Mouse (Mus musculus) embryonic facial prominence, embryonic 12.5 days (tissue): ENCODE results near the gene Slc6a17. TPM values are rescaled to one million over a fixed set of nuclear protein-coding genes. Genes with fewer than 3 reads are reported as not detected.
A peak's percentile ranks its signal among the peaks of the same experiment; 100 is the strongest.

Experiments
- ATAC-seq: fragments of 200-750 bp; cut with Nextera tagmentation; 2 replicates; pipeline ENCODE4 v1.8.0; 2017; ENCODE audit not compliant: insufficient number of reproducible peaks, insufficient read depth, low FRiP score, low TSS enrichment
- H3K27ac ChIP-seq: fragments of 300-500 bp; sonication (generic); 2 replicates; pipeline ENCODE4 v1.5.1; 2016; ENCODE audit warnings: mild to moderate bottlenecking
- H3K27me3 ChIP-seq: fragments of 300-500 bp; sonication (generic); 2 replicates; pipeline ENCODE4 v1.6.1; 2016; ENCODE audit warnings: mild to moderate bottlenecking, moderate library complexity
- H3K36me3 ChIP-seq: fragments of 300-500 bp; sonication (generic); 2 replicates; pipeline ENCODE4 v1.6.1; 2016; ENCODE audit warnings: mild to moderate bottlenecking
- H3K4me1 ChIP-seq: fragments of 300-500 bp; sonication (generic); 2 replicates; pipeline ENCODE4 v1.6.1; 2016
- H3K4me2 ChIP-seq: fragments of 300-500 bp; sonication (generic); replicated peaks from 2 replicates; pipeline ENCODE4 v1.6.1; 2016; ENCODE audit warnings: mild to moderate bottlenecking, moderate library complexity
- H3K4me3 ChIP-seq: fragments of 300-500 bp; sonication (generic); 2 replicates; pipeline ENCODE4 v1.5.1; 2016; ENCODE audit warnings: mild to moderate bottlenecking
- H3K9ac ChIP-seq: fragments of 300-500 bp; sonication (generic); 2 replicates; pipeline ENCODE4 v1.6.1; 2016; ENCODE audit warnings: mild to moderate bottlenecking, moderate library complexity
- H3K9me3 ChIP-seq: fragments of 300-500 bp; sonication (generic); 2 replicates; pipeline ENCODE4 v1.6.1; 2016; ENCODE audit warnings: mild to moderate bottlenecking, moderate library complexity
- WGBS: fragments of 180-500 bp; shearing (Covaris S2); methylation state at CpG from one replicate; pipeline ENCODE4 v1.1.7; 2016; 5-methylcytosine and 5-hydroxymethylcytosine counted together
- polyA plus RNA-seq: library from polyadenylated mRNA; unstranded; fragments of >200 nt; fragmentation: Nextera tagmentation; extraction: Ambion mirVana; gene quantifications from 2 replicates; pipeline ENCODE4 v1.2.1, GENCODE M21; 2016

Gene Slc6a17
- polyA plus RNA-seq, 1 experiment from 2014 or later, result 7.1 TPM

GRCm38 (mm10) chr3:107520931-107521330, 3.1 kb upstream of the Slc6a17 start:
- H3K36me3 ChIP-seq, result no peaks in the 10 kb centered on the region
- H3K4me2 ChIP-seq, result no peak overlapping the region
- H3K4me3 ChIP-seq, result no peak overlapping the region
- H3K9me3 ChIP-seq, result no peaks in the 10 kb centered on the region
- ATAC-seq, result no peak
- peaks cover 13% of the 10 kb centered on the region for H3K4me1 ChIP-seq
- no peak overlapping the region for H3K27ac ChIP-seq
- 81% methylated on average over 5 of the region's 5 CpGs for WGBS
- H3K27me3 ChIP-seq, result peaks cover 41% of the 10 kb centered on the region
- no peak overlapping the region for H3K9ac ChIP-seq

- Histone ChIP-seq H3K4me1 (peaks cover 13% of the 10 kb centered on the region), H3K36me3 (no peaks in the 10 kb centered on the region), H3K27ac (peak overlapping the region; percentile 36; the same call in 1 of the 2 replicates), H3K4me3 (peak overlapping the region; percentile 58), H3K9ac (peak overlapping the region; percentile 70), H3K27me3 (peaks cover 52% of the 10 kb centered on the region), H3K9me3 (no peaks in the 10 kb centered on the region), H3K4me2 (peak overlapping the region; percentile 97)
- ATAC-seq, result peak; percentile 72
- WGBS, result 5% methylated on average over 55 of the region's 55 CpGs
Measured at GRCm38 (mm10) chr3:107516776-107517630, 815 bp downstream of the Slc6a17 start.

DNA sequence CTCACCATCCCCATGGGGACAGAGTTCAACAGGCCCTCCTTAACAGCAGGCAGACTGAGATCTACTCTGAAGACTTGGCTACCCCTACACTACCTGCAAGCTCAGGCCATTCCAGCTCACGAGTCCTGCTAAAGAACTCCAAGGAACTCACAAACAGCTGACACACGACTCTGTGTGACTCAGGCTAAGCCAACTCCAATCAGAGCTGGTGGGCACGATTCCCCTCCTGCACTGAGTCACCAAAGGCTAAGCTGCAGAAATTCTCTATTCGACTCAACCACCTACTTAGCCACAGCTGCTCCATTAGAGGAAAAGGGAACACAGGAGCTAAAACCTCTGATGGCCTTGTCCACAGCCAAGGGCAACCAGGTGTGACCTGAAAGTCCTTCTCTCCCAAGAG, 1.8 kb downstream of the Slc6a17 start:
- no peaks in the 10 kb centered on the region for H3K36me3 ChIP-seq
- H3K27me3 ChIP-seq, result peaks cover 52% of the 10 kb centered on the region
- H3K4me2 ChIP-seq, result no peak overlapping the region
- no peak overlapping the region for H3K4me3 ChIP-seq
- 75% methylated on average over 4 of the region's 4 CpGs for WGBS
- H3K9me3 ChIP-seq, result no peaks in the 10 kb centered on the region
- ATAC-seq, result no peak
- peaks cover 13% of the 10 kb centered on the region for H3K4me1 ChIP-seq
- no peak overlapping the region for H3K27ac ChIP-seq
- H3K9ac ChIP-seq, result no peak overlapping the region

DNA sequence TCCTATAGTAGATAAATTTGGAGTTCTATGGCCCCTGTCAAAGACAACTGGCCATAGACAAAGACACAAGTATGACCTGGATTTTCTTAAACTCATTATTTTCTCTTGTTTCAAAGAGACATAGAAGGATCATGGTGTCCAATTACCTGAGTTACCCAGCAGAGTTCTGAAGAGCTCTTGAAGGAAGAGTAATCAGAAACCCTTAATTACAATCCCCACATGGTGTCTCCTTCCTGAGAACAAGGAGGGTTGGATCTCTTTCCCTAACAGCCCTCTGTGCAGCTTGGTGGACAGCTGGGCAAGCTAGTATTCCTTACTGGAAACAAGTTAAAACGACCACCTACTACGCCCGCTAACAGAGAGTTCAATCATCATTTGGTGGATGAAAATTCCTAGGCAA, 6.4 kb downstream of the Slc6a17 start:
- Histone ChIP-seq H3K4me1 (peaks cover 3% of the 10 kb centered on the region; the same call in 1 of the 2 replicates), H3K27ac (no peak overlapping the region), H3K27me3 (peaks cover 15% of the 10 kb centered on the region), H3K4me3 (no peak overlapping the region), H3K36me3 (no peaks in the 10 kb centered on the region), H3K9me3 (no peaks in the 10 kb centered on the region), H3K4me2 (no peak overlapping the region), H3K9ac (no peak overlapping the region)
- no peak for ATAC-seq
- WGBS, result 50% methylated on average over 3 of the region's 3 CpGs

DNA sequence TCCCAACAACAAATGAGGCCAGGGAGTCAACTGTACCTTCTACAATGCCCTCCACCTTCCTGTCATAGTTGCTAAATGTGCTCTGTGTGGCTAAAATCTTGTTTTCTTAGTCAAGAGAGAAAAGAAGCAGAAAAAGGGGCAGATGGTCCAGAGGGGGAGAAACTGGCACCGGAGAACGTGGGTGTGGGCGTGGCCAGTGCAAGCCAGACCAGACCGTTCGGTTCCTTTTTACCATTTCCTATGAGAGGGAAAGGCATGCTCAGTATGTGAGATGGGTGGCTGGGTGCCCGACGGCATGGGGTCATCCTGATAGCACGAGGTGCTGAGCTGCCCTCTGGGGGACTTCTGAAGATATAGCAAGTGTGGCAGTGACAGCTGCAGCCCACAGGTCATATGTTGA, 9.1 kb downstream of the Slc6a17 start:
- WGBS, result 74% methylated on average over 8 of the region's 8 CpGs
- H3K4me1 ChIP-seq, result peaks cover 5% of the 10 kb centered on the region; the same call in 1 of the 2 replicates
- H3K4me2 ChIP-seq, result no peak overlapping the region
- no peaks in the 10 kb centered on the region for H3K36me3 ChIP-seq
- H3K27me3 ChIP-seq, result no peaks in the 10 kb centered on the region
- no peak overlapping the region for H3K27ac ChIP-seq
- ATAC-seq, result no peak
- H3K9ac ChIP-seq, result no peak overlapping the region
- no peaks in the 10 kb centered on the region for H3K9me3 ChIP-seq
- H3K4me3 ChIP-seq, result no peak overlapping the region

DNA sequence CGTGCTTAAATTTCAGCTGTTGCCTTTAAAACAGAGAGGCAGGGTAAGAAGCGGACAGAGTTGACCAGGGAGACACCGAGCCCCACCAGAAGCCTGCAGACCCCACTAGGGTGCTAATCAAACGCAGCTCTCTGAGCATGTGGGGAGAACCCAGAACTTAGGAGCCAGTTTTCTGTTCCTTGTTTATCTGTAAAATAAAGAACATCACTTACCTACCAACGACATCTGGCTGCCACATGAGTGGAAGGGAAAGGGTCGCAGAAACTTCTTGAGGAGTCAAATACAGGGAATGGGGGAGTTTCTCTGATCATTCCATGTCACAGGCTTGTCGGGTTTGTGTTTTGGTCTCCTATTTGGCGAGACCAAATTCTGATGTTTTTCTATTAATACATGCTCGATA, 9.9 kb downstream of the Slc6a17 start:
- WGBS, result 48% methylated on average over 9 of the region's 9 CpGs
- no peaks in the 10 kb centered on the region for H3K36me3 ChIP-seq
- H3K4me2 ChIP-seq, result no peak overlapping the region
- ATAC-seq, result no peak
- H3K9ac ChIP-seq, result no peak overlapping the region
- no peak overlapping the region for H3K4me3 ChIP-seq
- H3K4me1 ChIP-seq, result peaks cover 5% of the 10 kb centered on the region; the same call in 1 of the 2 replicates
- no peaks in the 10 kb centered on the region for H3K9me3 ChIP-seq
- no peak overlapping the region for H3K27ac ChIP-seq
- no peaks in the 10 kb centered on the region for H3K27me3 ChIP-seq

- H3K4me2 ChIP-seq, result no peak overlapping the region
- ATAC-seq, result no peak
- no peak overlapping the region for H3K4me3 ChIP-seq
- H3K9me3 ChIP-seq, result no peaks in the 10 kb centered on the region
- 62% methylated on average over 4 of the region's 4 CpGs for WGBS
- H3K9ac ChIP-seq, result no peak overlapping the region
- no peak overlapping the region for H3K27ac ChIP-seq
- no peaks in the 10 kb centered on the region for H3K36me3 ChIP-seq
- no peaks in the 10 kb centered on the region for H3K27me3 ChIP-seq
- H3K4me1 ChIP-seq, result peaks cover 5% of the 10 kb centered on the region; the same call in 1 of the 2 replicates
Measured at GRCm38 (mm10) chr3:107506531-107506930, 11.3 kb downstream of the Slc6a17 start.

DNA sequence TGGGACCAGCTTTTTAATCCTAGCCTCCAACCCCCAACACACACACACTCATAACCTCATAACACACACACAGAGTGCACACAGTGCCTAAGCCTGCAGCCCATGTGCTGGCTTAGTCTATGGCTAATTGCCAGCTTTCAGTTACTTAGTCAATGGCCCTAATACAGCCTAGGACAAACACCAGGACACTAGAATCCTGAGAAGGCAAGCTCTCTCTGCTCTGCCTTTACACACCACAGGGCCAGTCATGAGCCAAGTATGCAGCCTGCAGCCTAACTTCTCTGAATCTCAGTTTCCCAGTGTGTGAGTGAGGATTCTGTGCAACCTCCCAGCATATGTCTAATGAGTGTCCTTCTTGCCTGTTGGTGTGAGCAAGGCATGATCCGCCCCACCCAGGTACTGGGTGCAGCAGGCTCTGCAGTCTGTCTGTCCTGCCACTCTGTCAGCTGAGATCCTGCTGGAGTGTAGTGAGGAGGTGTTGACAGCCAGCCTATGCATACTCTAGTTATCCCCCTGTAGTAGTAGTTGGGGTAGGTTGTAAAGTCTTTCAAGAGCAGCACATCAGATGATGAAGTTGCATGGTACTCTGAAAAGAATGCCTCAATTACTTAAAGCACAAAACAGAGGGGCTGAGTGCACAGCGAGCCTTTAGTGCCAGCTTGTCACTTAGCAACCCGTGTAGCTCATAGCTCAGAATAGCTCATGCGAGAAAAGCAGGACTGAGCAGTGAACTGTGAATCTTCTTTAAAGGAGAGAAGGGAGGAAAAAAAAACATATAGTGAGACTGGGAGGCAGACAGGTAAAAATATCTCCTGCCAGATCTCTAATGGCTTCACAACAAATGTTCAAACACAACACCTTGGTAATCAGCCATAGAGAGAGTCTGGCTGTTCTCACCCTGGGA, 12.1 kb downstream of the Slc6a17 start:
- Histone ChIP-seq H3K36me3 (no peaks in the 10 kb centered on the region), H3K4me1 (peaks cover 5% of the 10 kb centered on the region; the same call in 1 of the 2 replicates), H3K4me3 (no peak overlapping the region), H3K9me3 (peaks cover 3% of the 10 kb centered on the region; the same call in 1 of the 2 replicates), H3K27me3 (no peaks in the 10 kb centered on the region), H3K27ac (no peak overlapping the region), H3K9ac (no peak overlapping the region), H3K4me2 (no peak overlapping the region)
- WGBS, result 57% methylated on average over 4 of the region's 4 CpGs
- no peak for ATAC-seq

DNA sequence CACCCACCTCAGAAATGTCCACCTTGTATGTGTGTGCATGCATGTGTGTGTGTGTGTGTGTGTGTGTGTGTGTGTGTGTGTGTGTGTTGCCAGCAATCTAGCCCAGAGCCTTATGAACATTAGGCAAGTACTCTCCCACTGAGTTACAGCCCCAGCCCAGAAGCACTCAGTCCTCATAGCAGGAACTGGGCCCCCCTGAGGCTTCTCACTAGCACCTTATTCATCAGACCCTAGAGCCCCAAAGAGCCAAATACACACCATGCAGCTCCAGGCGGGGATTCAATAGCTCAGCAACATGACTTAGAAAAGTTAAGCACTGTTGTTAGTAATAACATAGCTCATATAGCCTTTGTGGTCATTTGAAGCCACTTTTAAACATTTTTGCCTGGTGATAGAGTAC, 13.3 kb downstream of the Slc6a17 start:
- ATAC-seq, result no peak
- H3K27me3 ChIP-seq, result no peaks in the 10 kb centered on the region
- H3K27ac ChIP-seq, result no peak overlapping the region
- no peak overlapping the region for H3K4me2 ChIP-seq
- whole genome bisulfite sequencing, result 71% methylated on average over 1 of the region's 1 CpGs
- H3K9ac ChIP-seq, result no peak overlapping the region
- peaks cover 13% of the 10 kb centered on the region for H3K9me3 ChIP-seq
- peaks cover 5% of the 10 kb centered on the region; the same call in 1 of the 2 replicates for H3K4me1 ChIP-seq
- peaks cover 9% of the 10 kb centered on the region for H3K36me3 ChIP-seq
- H3K4me3 ChIP-seq, result no peak overlapping the region

DNA sequence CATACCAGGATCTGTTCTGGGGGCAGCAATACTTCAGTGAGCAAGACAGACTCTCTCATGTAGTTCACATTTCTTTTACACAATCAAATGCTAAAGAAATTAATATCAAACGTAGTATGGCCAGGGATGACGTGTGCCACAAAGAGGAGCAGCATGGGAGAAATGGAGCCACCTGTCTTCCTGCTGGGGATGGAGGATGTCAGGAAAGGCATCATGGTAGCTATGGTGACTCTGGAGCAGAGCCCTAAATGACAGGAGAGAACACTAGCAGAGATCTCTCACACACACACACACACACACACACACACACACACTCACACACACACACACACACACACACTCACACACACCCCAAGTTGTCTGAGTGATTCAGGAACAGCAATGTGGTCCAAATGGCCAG, 14.1 kb downstream of the Slc6a17 start:
- WGBS, result 89% methylated on average over 2 of the region's 2 CpGs
- peaks cover 5% of the 10 kb centered on the region; the same call in 1 of the 2 replicates for H3K4me1 ChIP-seq
- no peak for ATAC-seq

DNA sequence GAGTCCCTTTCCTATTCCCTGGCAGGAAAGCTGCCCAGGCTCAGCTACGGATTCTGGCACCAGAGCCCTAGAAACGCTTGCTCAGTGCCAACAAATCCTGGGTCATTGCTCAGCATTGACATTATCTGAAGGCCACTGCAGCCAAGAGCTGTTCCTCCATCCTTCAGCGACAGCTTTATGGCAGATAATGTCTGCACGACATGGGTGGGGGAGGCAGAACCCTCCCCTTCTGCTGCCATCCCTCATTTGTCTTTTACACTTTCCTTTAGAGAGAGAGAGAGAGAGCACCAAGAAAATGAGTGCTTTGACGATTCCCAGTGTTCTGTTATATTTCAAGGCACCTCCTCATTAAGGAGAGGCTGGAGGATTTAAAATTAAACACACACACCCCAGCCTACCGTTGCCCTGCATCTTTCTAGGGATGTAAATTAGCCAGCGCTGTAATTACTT, 16.1 kb downstream of the Slc6a17 start:
- ATAC-seq, result no peak
- Histone ChIP-seq H3K4me3 (no peak overlapping the region), H3K4me2 (no peak overlapping the region), H3K9ac (no peak overlapping the region), H3K9me3 (peaks cover 13% of the 10 kb centered on the region), H3K36me3 (peaks cover 16% of the 10 kb centered on the region), H3K4me1 (peaks cover 2% of the 10 kb centered on the region; the same call in 1 of the 2 replicates), H3K27me3 (no peaks in the 10 kb centered on the region), H3K27ac (no peak overlapping the region)
- 73% methylated on average over 7 of the region's 7 CpGs for WGBS

More for the DNA sequence above, 14.1 kb downstream of the Slc6a17 start:
- peaks cover 13% of the 10 kb centered on the region for H3K9me3 ChIP-seq
- peaks cover 16% of the 10 kb centered on the region for H3K36me3 ChIP-seq
- H3K9ac ChIP-seq, result no peak overlapping the region
- H3K27ac ChIP-seq, result no peak overlapping the region
- H3K4me2 ChIP-seq, result no peak overlapping the region
- no peaks in the 10 kb centered on the region for H3K27me3 ChIP-seq
- H3K4me3 ChIP-seq, result no peak overlapping the region
